24 mouse cellular contexts compared by ENCODE assay signal in genomic region chr1:155654961-155655360, GRCm38 (mm10).
DNase-seq lines count a peak whose midpoint lies in the region; ATAC-seq and TF ChIP-seq lines count a peak whose summit lies in the region.
"Had no signal": no experiment of that assay in that cellular context is flagged by ENCODE, and none has a peak within 500 bp of the region (broad histone marks: within the 10 kb centered on the region; RNA-seq: fewer than 3 reads in every experiment).

No protein-coding gene starts in this region.

- no peaks in the 10 kb centered on the region for H3K36me3 ChIP-seq in hindbrain, embryonic 12.5 days
- no peaks in the 10 kb centered on the region for H3K36me3 ChIP-seq in hindbrain, embryonic 13.5 days
- H3K36me3 ChIP-seq in midbrain, embryonic 13.5 days = no peaks in the 10 kb centered on the region
- H3K36me3 ChIP-seq in lung, postnatal 0 days (ENCODE audit: insufficient read depth, low read length) = no peaks in the 10 kb centered on the region
- H3K36me3 ChIP-seq: embryonic facial prominence, embryonic 12.5 days; forebrain, embryonic 12.5 days; limb, embryonic 10.5 days; midbrain, embryonic 12.5 days had no signal

- no peak overlapping the region for H3K27ac ChIP-seq in hindbrain, embryonic 12.5 days
- H3K27ac ChIP-seq in hindbrain, embryonic 13.5 days = no peak overlapping the region; the same call in 1 of the 2 replicates
- peak overlapping the region; percentile 10; the same call in 1 of the 2 replicates for H3K27ac ChIP-seq in midbrain, embryonic 13.5 days
- H3K27ac ChIP-seq in lung, postnatal 0 days (ENCODE audit: low read length) = no peak overlapping the region
- H3K27ac ChIP-seq: embryonic facial prominence, embryonic 12.5 days; forebrain, embryonic 12.5 days; gastrocnemius, adult 2 months; limb, embryonic 10.5 days; macrophage; midbrain, embryonic 12.5 days had no signal

- no peak for TF ChIP-seq EP300 in lung, postnatal 0 days (IDR thresholded peaks at IDR 0.05)

- peak; percentile 40 for DNase-seq in brain, embryonic 14.5 days (ENCODE audit: low read depth)
- peak; percentile 52 for DNase-seq in retina, postnatal 7 days (ENCODE audit: low read depth, low spot score)
- DNase-seq in gastrocnemius, postnatal 10 days = no peak
- no peak for DNase-seq in lung, postnatal 0 days (ENCODE audit: low spot score)
- DNase-seq: adrenal gland, adult 2 months; cerebellum, adult 2 months; cerebellum, postnatal 36 days; gastrocnemius, adult 2 months; kidney, adult 2 months; kidney, postnatal 10 days; liver; right cerebral cortex, postnatal 25 days; spleen, adult 18-20 months had no signal

- H3K9ac ChIP-seq in hindbrain, embryonic 12.5 days = no peak overlapping the region
- H3K9ac ChIP-seq in hindbrain, embryonic 13.5 days = no peak overlapping the region
- no peak overlapping the region for H3K9ac ChIP-seq in midbrain, embryonic 13.5 days (replicated peaks)
- H3K9ac ChIP-seq in lung, postnatal 0 days (replicated peaks; ENCODE audit: low read depth) = no peak overlapping the region
- H3K9ac ChIP-seq: embryonic facial prominence, embryonic 12.5 days; forebrain, embryonic 12.5 days; midbrain, embryonic 12.5 days had no signal

- no peak overlapping the region for H3K4me3 ChIP-seq in hindbrain, embryonic 12.5 days
- no peak overlapping the region for H3K4me3 ChIP-seq in hindbrain, embryonic 13.5 days
- H3K4me3 ChIP-seq in midbrain, embryonic 13.5 days (replicated peaks) = no peak overlapping the region
- no peak overlapping the region for H3K4me3 ChIP-seq in lung, postnatal 0 days (ENCODE audit: low read depth, low read length)
- H3K4me3 ChIP-seq: embryonic facial prominence, embryonic 12.5 days; erythroblast, embryonic 14.5 days; forebrain, embryonic 12.5 days; gastrocnemius, adult 2 months; limb, embryonic 10.5 days; midbrain, embryonic 12.5 days had no signal

- no peak overlapping the region for H3K4me2 ChIP-seq in hindbrain, embryonic 12.5 days (replicated peaks)
- H3K4me2 ChIP-seq in hindbrain, embryonic 13.5 days = no peak overlapping the region
- H3K4me2 ChIP-seq in midbrain, embryonic 13.5 days (replicated peaks) = no peak overlapping the region
- H3K4me2 ChIP-seq in lung, postnatal 0 days (replicated peaks; ENCODE audit: low read depth, low read length) = no peak overlapping the region
- H3K4me2 ChIP-seq: embryonic facial prominence, embryonic 12.5 days; forebrain, embryonic 12.5 days; heart, embryonic 11.5 days; midbrain, embryonic 12.5 days had no signal

- H3K27me3 ChIP-seq in hindbrain, embryonic 12.5 days = no peaks in the 10 kb centered on the region
- H3K27me3 ChIP-seq in hindbrain, embryonic 13.5 days = no peaks in the 10 kb centered on the region
- H3K27me3 ChIP-seq in midbrain, embryonic 13.5 days = peaks cover 9% of the 10 kb centered on the region; the same call in 1 of the 2 replicates
- H3K27me3 ChIP-seq in lung, postnatal 0 days (replicated peaks; ENCODE audit: insufficient read depth, low read length) = no peaks in the 10 kb centered on the region
- H3K27me3 ChIP-seq: embryonic facial prominence, embryonic 12.5 days; forebrain, embryonic 12.5 days; Patski had no signal

- H3K4me1 ChIP-seq in hindbrain, embryonic 12.5 days = peaks cover 4% of the 10 kb centered on the region; the same call in 1 of the 2 replicates
- peaks cover 10% of the 10 kb centered on the region for H3K4me1 ChIP-seq in hindbrain, embryonic 13.5 days (replicated peaks)
- peaks cover 21% of the 10 kb centered on the region for H3K4me1 ChIP-seq in midbrain, embryonic 13.5 days (replicated peaks)
- no peaks in the 10 kb centered on the region for H3K4me1 ChIP-seq in lung, postnatal 0 days (ENCODE audit: insufficient read depth, low read depth, low read length)
- H3K4me1 ChIP-seq: embryonic facial prominence, embryonic 12.5 days; limb, embryonic 10.5 days had no signal

- TF ChIP-seq POLR2A in brain, embryonic 14.5 days (IDR thresholded peaks at IDR 0.05; ENCODE audit: borderline replicate concordance, extremely low read depth, insufficient read depth, insufficient read length, poor library complexity, severe bottlenecking) = no peak

- no peak for TF ChIP-seq CTCF in brain, embryonic 14.5 days (IDR thresholded peaks at IDR 0.05; ENCODE audit: borderline replicate concordance, extremely low read depth, insufficient read depth, insufficient read length)
- no peak for TF ChIP-seq CTCF in lung, postnatal 0 days (IDR thresholded peaks at IDR 0.05)

- ATAC-seq in hindbrain, embryonic 12.5 days (ENCODE audit: low FRiP score) = 0 out of 2 replicates have a peak, but pooled peaks have one; percentile 52
- ATAC-seq in hindbrain, embryonic 13.5 days (ENCODE audit: low FRiP score) = no peak
- ATAC-seq in midbrain, embryonic 13.5 days = peak; percentile 50; the same call in 1 of the 2 replicates
- no peak for ATAC-seq in lung, postnatal 0 days
- ATAC-seq: Patski had no signal

- WGBS in hindbrain, embryonic 12.5 days = 19% methylated on average over 3 of the region's 3 CpGs
- 24% methylated on average over 3 of the region's 3 CpGs for WGBS in hindbrain, embryonic 13.5 days
- 6% methylated on average over 3 of the region's 3 CpGs for WGBS in midbrain, embryonic 13.5 days
- 59% methylated on average over 3 of the region's 3 CpGs for WGBS in lung, postnatal 0 days

- no peaks in the 10 kb centered on the region for H3K9me3 ChIP-seq in hindbrain, embryonic 12.5 days (replicated peaks)
- H3K9me3 ChIP-seq in hindbrain, embryonic 13.5 days = no peaks in the 10 kb centered on the region
- H3K9me3 ChIP-seq in midbrain, embryonic 13.5 days = no peaks in the 10 kb centered on the region
- H3K9me3 ChIP-seq in lung, postnatal 0 days (ENCODE audit: low read length) = no peaks in the 10 kb centered on the region
- H3K9me3 ChIP-seq: embryonic facial prominence, embryonic 12.5 days; forebrain, embryonic 12.5 days; limb, embryonic 10.5 days; midbrain, embryonic 12.5 days had no signal

Comparison
In these comparisons a context has a peak if more than half of its experiments do, and no peak if none do; other contexts are left out.
1. ATAC-seq: peak in hindbrain, embryonic 12.5 days (single experiment) and midbrain, embryonic 13.5 days (single experiment); none in hindbrain, embryonic 13.5 days (single experiment) and lung, postnatal 0 days (single experiment).
2. DNase-seq: peak in brain, embryonic 14.5 days (single experiment) and retina, postnatal 7 days (single experiment); none in gastrocnemius, postnatal 10 days (single experiment) and lung, postnatal 0 days (single experiment).